Mouse (Mus musculus) cerebral cortex, adult 2 months (tissue): ENCODE data around the gene Ugp2.

Source experiments
- WGBS: fragments of 180-500 bp; shearing (Covaris S2); methylation state at CpG from one replicate; pipeline ENCODE4 v1.1.7; 2018; 5-methylcytosine and 5-hydroxymethylcytosine counted together

The Ugp2 gene

DNA sequence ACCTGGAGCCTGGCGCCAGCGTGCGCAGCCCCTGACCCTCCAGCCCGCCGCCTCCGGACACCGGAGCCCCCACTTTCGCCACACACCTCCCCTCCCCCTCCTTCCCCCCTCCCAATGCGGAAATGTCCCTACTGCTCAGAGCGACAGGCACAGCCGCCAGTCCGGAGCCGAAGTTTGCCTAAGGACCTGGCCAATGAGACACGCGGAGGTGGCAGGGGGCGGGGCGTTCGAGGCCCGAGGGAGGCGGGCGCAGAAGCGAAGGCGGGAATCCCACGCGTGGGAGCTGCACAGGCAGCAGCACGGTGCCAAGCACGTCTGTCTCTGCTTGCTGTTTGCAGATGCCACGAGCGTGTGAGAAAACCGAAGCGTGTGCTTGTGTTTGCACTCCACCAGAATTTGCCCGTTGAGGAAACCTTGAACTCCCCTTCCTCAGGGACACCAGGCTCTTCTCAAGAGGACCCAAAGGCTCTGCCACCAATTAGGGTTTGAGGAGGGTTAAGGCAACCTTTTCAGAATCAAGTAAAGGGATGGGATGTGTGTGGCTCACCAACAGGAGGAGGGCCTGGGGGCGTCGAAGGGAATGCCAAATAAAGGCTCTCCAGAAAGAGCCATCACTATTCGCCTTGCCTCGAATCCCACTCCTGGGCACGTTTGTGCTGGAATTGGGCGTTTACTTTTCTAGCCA, at the start of gene Ugp2:
Gene Ugp2 (minus strand): TSS at position 80 of the 685 bp plus-strand sequence.
- WGBS = 2% methylated on average over 38 of the region's 38 CpGs

DNA sequence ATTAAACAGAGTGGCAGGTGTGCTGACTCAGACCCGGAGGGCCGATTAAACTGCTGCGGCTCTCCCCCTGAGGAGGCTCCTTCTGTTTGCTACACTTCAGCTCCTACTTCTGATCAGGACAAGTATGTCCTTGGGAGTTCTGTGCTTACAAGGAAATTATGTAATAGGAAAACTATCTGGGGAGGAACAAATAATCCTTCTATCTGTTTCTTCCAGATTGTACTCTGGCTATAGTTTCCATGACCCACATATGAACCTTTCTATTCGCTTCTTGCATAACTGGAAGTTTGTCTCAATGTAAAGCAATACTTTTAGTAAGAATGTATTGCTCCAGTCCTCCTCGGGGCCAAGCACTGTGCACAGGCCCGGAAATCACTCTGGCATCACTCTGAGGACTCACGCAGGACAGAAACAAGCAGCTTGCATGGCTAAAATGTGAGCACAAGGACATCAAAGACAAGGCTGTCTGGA, 43.9 kb upstream of the Ugp2 start:
- WGBS = 51% methylated on average over 7 of the region's 7 CpGs

DNA sequence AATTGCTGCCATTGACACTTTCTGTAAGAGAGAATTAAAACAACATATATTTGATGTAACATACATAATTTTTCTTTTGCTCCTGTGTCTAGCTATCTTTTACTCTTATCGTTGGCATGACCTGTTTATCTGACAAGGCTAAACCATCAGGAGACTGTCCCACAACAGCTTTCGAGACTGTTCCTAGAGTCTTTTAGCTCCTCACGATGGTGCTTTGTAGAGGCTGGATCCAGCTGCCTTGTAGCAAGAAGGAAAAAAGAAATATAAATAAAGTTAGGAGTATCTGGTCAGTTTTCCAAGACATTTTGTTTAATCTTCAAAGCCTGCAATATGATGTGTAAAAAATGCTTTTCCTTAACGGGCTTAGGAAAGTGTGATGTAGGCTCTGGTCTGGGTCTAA, 35.7 kb upstream of the Ugp2 start:
- WGBS = 80% methylated on average over 4 of the region's 4 CpGs

DNA sequence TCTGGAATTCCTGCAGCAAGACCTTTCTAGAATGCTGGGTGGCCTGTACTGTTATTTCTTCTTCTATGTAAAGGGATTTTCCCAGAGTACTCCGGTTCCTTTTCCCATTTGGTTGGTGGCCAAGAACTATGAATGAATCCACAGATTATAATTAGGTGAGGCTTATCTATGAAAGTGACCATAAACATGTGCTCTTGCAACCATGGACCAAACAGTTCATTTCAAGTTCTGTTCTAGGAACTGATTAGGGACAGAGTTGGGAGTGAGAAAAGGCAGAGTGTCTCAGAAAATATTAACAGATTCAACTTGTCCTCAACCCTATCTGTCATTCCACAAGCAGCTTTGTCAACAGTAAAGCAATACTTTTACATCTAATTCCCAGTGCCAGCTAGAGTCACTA, 35.1 kb upstream of the Ugp2 start:
- WGBS = 37% methylated on average over 1 of the region's 1 CpGs

DNA sequence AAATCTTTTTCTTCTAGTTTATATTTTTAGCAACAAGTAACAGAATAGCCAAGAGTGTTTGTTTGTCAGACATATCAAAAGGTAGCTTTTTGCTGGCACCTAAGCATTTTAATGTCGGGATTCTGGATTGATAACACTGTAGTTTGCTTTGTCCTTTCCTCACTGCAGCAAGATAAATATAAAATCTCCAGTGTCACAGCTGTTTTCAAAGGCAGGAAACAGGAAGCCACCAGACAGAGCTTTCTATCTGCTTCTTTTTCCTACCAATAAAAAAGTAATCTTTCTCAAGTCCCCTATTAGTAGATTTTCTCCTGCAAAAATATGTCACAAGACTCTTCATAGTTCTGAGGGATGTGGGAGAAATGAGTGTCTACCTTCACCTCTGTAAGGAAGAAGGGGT, 32.9 kb upstream of the Ugp2 start:
- WGBS = 57% methylated on average over 1 of the region's 1 CpGs

DNA sequence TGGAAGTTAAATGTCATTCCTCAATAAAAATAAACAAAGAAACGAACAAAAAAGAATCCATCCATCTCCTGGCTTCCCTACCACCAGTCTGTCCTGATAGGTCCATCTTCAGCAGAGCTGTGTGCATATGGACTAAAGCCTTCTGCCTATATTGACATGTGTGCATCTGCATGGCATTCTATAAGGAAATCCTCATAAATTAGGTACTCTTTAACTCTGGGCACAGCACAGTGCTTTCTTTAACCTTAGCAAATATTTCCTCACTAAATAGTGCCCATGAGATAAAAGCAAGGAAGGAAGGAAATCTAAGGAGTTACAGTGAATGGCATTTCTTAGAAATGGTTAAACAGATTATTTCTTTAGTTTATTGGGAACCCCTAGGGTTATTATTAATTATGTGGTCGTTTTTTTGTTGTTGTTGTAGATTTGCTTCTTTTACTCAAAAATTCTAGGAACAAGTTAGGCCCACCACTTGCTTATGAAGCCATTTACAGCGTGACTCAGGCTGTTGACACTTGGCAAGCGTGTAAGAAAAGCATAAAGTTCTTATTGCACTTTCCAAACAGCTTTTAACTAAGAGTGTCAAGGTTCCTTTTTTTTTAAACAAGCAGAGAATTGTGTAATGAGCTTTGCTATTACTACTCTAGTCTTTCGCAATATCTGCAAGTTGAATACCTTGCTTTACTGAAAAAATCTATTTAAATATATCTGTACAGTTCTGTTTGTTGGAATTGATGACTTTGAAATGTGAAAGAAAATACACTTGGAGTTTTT, 31.7 kb upstream of the Ugp2 start:
- 74% methylated on average over 5 of the region's 5 CpGs for WGBS

DNA sequence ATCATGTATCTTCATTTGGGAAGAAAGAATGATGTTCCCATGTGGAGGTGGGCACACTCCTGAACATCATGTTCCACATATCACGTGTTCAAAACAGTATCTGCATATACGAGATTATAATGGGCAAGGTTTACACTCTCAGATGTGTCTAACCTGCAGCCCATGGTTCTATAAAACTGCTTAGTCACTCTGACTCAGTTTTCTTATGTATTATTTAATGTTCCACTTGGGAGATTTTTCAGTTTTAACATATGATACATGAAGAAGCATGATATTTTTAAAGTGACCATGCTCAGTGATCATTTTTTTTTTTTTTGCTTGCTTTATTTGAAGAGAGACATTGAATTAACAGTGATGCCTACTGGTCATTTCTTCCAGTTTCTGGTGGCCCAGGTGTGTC, 30.2 kb upstream of the Ugp2 start:
- 93% methylated on average over 2 of the region's 2 CpGs for WGBS

DNA sequence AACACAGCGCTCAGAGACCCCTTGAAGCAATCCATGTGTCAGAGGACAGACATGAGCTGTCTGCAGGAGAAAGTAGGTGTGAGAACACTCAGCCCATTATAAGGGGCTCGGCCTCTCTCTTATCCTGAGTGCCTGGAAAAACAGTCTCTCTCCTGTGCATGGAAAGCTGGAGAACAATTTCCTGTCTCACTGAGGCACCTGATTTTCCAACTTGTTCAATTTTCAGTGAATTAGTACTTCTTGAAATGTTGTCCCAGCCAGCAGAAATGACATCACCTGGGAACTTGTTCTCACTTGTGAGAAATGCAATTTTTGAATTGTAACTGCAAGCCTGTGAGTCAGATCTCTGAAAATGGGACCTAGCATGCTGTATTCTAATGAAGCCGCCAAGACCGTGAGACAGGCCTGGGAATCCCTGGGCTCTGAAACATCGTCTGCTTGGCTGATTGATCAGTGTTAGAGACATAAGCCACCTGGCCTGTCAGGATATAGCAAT, 28.2 kb upstream of the Ugp2 start:
- WGBS = 62% methylated on average over 5 of the region's 5 CpGs

DNA sequence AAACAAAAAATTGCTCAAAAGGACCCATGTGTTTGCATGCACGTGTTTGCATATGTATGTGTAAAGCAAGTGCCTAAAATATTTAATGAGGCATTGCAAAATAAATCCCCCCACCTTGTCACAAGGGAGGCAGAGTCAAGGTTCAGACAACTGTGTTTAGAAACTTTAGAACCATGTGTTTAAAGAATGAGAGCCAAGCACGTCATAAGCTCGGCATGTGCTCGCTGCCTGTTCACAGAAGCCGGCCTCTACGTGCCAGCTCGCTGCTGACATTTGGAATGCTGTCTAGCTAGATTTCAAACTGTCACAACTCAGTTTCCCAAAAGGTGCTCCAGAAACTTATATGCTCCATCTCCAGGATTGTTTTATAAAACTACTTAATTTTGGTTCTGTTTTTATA, 27.5 kb upstream of the Ugp2 start:
- 76% methylated on average over 7 of the region's 7 CpGs for WGBS

DNA sequence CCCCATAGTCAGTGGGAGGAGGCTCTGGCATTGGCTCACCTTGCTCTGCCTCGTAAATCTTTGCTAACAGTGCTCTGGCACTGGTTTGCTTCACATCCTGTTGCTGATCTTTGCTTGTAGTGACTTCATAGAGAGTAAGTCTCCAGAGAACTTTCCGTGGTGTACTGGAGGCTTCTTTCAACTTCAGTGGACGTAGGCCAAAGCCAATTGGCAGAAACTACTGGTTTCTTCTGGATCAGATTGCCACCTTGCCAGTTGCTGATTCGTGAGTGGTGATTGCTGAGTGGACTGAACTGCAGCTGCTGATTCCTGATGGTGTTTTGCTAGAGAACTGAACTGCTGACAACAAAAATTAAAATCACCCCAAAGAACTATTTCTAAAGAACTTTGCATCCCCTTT, 15.8 kb upstream of the Ugp2 start:
- 70% methylated on average over 4 of the region's 4 CpGs for WGBS

DNA sequence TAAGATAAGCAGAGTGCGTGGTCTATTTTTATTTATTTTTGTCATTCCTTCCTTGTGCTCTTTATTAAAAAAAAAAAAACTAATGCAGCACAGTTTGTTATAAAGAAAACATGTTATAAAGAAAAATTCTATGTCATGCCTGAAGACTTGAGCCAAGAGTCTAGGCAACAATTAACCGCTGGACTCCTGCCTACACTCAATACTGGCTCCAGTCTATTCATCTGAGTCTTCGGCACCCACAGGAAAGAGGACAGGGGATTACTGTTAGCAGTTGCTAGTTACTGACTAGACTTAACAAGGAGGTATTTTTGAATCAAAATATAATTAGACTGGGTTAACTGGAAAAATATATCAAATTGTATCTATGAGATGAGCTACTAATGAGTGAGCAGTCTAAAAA, 3.1 kb upstream of the Ugp2 start:
- WGBS = 66% methylated on average over 3 of the region's 3 CpGs

DNA sequence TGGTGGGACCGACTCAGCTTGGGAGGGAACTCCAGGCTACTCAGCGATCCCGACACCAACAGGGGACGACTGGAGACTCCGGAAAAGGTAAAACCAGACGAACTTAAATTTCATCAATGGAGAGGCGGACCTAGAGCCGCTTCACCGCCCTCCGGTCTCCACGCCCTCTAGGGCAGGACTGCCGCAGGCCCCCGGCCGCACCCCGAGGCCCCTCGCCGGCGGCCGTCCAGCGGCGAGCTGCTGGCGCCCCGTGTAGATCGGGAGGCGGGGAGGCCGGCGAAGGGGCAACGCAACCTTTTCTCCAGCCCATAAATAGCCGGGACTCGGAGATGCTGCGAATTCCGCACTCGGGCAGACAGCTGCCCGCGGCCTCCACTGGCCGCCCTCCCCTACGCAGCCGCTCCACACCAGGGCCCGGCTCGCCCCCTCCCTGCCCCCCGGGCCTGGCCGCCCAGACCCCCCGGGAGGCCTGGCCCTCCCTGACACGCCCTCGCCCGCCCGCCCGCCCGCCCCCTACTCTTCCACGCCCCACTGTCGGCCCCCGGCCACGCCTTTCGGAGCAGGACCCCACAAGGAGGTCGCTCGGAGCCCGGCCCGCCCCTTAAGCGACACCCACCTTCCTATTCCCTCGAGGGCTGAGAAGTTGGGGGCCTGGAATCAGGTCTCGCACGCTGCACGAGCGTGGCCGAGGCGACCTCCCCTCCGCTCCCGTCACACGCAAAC, 441 bp downstream of the Ugp2 start:
- WGBS = 1% methylated on average over 62 of the region's 69 CpGs

DNA sequence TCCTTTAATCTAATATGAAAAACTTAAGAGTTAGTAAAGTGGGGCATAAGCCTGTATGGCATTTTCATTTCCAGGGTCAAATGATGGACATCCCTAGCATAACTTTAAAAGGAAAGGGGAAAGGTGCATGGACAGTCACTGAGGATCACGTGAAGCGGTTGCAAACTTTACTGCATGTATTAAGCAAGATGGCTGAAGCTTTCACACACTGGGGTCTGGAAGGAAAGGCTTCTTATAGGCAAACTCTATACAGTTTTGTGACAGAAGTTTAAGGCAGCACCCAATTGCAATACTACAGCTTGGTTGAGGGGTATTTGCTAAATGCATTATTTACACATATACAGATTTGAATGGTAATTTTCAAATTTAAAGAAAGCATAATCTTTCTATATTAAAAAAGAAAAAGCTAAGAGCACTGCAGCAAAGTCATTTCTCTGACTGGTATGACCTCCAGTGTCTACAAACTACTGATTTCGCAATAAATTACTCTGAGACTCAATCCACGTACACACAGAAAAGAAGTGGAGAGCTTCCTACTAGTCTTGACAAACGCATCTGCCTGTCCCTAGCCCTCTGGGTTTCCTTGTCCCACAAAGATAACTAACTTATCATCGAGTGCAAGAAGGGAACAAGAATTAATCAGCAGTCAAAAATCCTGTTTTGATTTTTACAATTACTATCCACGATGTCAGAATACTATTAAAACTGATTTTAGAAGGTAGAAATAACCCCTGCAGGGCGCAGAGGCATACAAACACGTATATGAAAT, 1.6 kb downstream of the Ugp2 start:
- WGBS = 11% methylated on average over 9 of the region's 9 CpGs

DNA sequence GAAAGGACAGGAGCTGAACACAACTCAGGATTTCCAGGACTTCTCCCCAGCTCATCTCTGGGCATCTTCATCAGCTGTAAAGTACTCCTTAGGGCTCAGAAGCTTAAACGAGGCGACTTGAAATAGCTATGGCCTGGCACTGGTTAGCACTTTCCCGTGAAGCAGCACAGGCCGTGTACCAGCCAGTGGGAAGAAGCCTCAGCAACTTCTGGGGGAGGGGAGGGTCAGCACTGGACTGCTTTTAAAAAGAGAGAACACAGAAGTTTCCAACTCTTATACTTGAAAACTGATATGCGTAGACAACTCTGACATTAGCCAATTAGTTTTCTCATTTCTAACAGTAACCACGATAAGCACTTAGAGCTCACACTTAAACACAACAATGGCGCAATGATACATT, 2.5 kb downstream of the Ugp2 start:
- WGBS = 43% methylated on average over 7 of the region's 7 CpGs

DNA sequence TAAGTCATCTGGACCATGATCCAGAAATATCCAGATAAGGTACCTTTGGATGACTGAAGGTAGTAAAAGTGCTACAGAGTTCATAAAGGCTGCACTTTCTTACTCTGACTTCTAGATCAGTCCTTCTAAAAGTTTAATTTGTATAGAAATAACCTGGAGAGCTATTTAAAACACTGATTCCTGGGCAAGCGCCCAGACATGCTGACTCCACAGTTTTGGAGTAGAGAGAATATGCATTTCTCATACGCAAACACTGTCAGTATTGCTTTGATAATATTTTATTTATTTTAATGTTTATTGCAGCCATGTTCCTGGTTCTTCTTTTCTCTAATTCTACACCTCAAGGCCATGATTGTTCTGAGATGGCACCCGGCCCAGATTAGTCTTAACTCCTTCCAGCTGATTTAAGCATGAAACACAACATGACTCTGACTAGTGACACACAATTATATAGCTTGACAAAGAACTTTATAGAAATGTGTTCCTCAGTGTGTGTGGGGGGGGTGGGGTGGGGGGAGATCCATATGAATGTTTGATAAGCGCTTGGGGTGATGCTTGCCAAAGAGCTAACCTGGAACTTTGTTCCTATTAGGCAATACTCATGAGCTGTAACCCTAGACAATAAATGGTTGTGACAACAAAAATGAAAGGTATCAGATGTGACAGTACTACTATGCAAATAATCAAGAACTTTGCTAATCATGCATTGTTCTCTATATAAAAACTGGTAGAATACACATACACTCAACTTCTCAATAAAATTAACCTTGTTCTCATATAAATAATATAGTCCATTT, 7.7 kb downstream of the Ugp2 start:
- WGBS = 77% methylated on average over 4 of the region's 4 CpGs

DNA sequence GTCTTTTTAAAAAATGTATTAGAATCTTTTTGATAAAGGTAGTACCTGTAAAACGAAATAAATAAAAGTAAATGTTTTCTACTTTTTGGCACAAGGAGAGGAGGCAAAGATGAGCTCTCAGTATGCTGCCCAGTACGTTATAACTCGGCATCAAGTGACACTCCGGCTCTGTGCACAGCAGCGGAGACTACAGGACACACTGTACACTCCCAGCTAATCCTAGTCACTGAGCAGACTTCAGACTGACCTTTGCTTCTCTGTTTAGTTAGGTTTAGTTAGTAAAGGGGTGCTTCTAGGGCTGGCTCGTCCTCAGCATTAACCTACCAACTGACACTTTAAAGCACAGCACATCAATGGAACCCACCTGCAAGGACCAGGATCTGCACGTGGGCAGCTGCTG, 19.7 kb downstream of the Ugp2 start:
- 92% methylated on average over 7 of the region's 7 CpGs for WGBS

DNA sequence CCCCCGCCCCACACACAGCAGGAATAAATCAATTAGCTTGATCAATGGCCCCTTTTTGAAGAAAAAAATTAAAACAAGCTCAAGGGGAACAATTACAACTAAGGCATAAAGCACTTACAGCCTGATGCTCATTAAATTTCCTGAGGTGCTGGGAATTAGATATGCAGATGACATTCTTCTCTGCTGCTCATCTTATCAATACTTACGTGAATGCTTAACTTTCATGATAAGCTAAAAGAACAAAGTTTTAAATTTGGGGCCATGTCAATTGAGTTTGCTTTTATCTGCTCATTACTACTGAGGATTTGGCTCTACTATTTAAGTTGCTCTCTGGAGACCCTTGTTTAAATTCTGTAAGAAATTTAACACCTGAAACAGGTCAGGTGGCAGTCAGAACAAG, 22.1 kb downstream of the Ugp2 start:
- 98% methylated on average over 2 of the region's 2 CpGs for WGBS

DNA sequence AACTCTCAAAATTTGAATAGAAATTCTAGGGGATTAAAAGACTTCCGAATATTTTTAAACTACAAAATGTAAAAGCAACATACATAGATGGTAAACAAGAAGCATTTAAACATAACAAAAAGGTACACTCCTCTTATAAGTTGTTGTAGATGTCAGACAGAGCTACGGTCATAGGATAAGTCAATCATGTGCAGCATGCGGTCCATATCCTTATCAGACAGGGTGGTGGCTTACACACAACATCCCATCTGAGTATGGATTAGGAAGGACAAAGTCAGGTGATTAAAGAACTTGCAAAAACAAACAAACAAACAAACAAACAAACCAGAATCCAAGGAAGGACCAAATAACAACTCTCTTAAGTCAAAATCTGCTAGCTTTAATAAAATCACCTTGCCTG, 25.0 kb downstream of the Ugp2 start:
- 95% methylated on average over 3 of the region's 3 CpGs for WGBS

DNA sequence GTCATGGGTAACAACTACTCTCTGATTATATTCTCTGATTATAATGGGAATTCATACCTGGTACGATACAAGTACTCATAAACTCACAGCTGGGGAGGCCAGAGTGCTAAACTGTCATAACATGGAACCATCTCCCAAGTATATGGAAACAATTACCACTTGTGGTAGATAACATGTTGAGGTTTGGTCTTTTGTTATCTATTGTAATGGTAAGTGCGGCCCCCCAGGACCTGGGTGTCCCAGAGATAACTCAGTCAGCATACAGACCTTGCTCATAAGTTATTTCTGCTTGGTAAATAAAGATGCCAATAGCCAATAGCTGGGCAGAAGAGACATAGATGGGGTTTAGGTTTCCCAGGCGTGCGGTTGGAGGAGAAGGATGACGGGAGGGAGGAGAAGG, 27.5 kb downstream of the Ugp2 start:
- 97% methylated on average over 5 of the region's 5 CpGs for WGBS

DNA sequence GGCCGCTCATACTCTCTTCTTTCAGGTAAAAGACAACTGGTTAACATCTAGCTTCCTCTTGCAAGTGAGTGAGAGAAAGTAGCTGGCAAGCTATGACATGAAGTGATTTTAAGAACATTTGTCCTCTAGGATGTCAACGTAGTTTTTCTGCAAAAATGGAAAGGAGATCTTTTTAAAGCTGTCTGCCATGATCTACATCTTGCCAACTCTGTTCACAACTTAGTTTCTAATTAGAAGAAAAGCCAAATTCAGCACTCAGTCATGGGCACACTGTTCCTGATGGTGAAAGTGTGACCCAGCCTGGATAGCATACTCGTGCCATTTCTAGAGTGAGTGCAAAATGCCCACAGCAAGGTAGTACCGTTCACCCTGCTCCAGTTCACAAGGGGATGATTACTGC, 31.9 kb downstream of the Ugp2 start:
- WGBS = 47% methylated on average over 4 of the region's 4 CpGs

DNA sequence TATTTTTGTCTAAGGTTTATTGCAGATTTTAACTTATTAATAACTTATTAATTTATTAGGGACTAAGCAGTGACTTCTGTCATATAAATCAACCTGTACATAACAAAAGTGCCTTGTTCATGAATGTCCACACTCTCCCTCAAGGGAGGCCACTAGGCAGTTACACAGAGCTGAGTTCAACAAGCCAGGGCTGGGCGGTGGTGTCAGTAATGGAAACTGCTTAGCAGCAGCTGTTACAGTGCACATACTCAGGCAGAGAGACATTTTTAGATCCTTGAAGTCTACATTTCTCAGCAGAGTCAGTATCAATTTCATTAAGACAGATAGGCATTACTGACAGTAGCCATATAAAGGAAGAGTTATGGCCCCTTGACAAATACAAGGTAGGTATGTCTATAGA, 33.1 kb downstream of the Ugp2 start:
- WGBS = 65% methylated on average over 1 of the region's 1 CpGs
